Mouse (Mus musculus) embryonic facial prominence, embryonic 11.5 days (tissue): ENCODE measurements around the gene Them7. TPM values are rescaled to one million over a fixed set of nuclear protein-coding genes. Genes with fewer than 3 reads are reported as not detected.

Experiments
- ATAC-seq: fragments of 200-750 bp; cut with Nextera tagmentation; replicated peaks from 2 replicates; pipeline ENCODE4 v1.8.0; 2017; ENCODE audit warnings: low read depth; ENCODE audit not compliant: insufficient number of reproducible peaks, low FRiP score, low TSS enrichment
- DNase-seq: peaks from one replicate; pipeline ENCODE4 v3.0.0-alpha.2; 2015; ENCODE audit warnings: low spot score
- H3K27ac ChIP-seq: fragments of 300-500 bp; sonication (generic); replicated peaks from 2 replicates; pipeline ENCODE4 v1.5.1; 2014; ENCODE audit warnings: mild to moderate bottlenecking, low read depth, low read length, control low read depth
- H3K27me3 ChIP-seq: fragments of 300-500 bp; sonication (generic); 2 replicates; pipeline ENCODE4 v1.6.1; 2014; ENCODE audit warnings: mild to moderate bottlenecking, low read length, moderate library complexity, mixed read lengths; ENCODE audit not compliant: control insufficient read depth, insufficient read depth
- H3K36me3 ChIP-seq: fragments of 300-500 bp; sonication (generic); replicated peaks from 2 replicates; pipeline ENCODE4 v1.6.1; 2014; ENCODE audit warnings: low read depth, mild to moderate bottlenecking, low read length, moderate library complexity, mixed read lengths; ENCODE audit not compliant: control insufficient read depth, insufficient read depth
- H3K4me1 ChIP-seq: fragments of 300-500 bp; sonication (generic); 2 replicates; pipeline ENCODE4 v1.6.1; 2014; ENCODE audit warnings: low read length, mixed read lengths; ENCODE audit not compliant: control insufficient read depth, insufficient read depth
- H3K4me2 ChIP-seq: fragments of 300-500 bp; sonication (generic); 2 replicates; pipeline ENCODE4 v1.6.1; 2014; ENCODE audit warnings: low read depth, mild to moderate bottlenecking, control low read depth, low read length, moderate library complexity
- H3K4me3 ChIP-seq: fragments of 300-500 bp; sonication (generic); 2 replicates; pipeline ENCODE4 v1.5.1; 2014; ENCODE audit warnings: low read depth, low read length, control low read depth
- H3K9ac ChIP-seq: fragments of 300-500 bp; sonication (generic); replicated peaks from 2 replicates; pipeline ENCODE4 v1.6.1; 2014; ENCODE audit warnings: mild to moderate bottlenecking, control low read depth, low read length
- H3K9me3 ChIP-seq: fragments of 300-500 bp; sonication (generic); replicated peaks from 2 replicates; pipeline ENCODE4 v1.6.1; 2016; ENCODE audit warnings: mild to moderate bottlenecking, low read length, inconsistent platforms, mixed read lengths; ENCODE audit not compliant: control insufficient read depth
- WGBS: fragments of 180-500 bp; shearing (Covaris S2); extraction: QIAGEN DNeasy Blood & Tissue Kit; methylation state at CpG from one replicate; pipeline ENCODE4 v1.1.7; 2014; 5-methylcytosine and 5-hydroxymethylcytosine counted together
- polyA plus RNA-seq: library from polyadenylated mRNA; unstranded; fragments of >200 nt; fragmentation: Nextera tagmentation; extraction: Ambion mirVana; gene quantifications from 2 replicates; pipeline ENCODE4 v1.2.1, GENCODE M21; 2014

The Them7 gene
- polyA plus RNA-seq, 1 experiment from 2014 or later = 0.49 TPM

DNA sequence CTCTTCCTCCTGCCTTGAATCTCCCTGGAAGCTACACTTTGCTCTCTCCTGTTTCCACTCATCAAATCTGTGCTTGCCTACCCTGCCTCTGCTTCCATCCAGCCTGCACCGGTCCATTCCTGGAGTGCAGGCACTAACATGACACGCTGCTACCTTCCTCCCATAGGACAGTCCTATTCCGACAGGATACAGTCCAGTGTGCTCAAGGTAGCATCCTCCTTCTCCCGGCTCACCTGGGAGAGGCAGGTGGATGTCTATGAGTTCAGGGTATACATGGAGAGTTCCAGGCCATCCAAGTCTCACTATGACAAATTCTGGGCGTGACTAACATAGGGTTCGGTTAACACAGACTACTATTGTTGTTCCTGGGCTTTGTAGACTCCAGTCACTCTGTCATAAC lies 148.0 kb downstream of the Them7 start:
- H3K4me3 ChIP-seq = no peak overlapping the region
- ATAC-seq (no peak; the same call in 1 of the 2 replicates), DNase-seq (no peak)

DNA sequence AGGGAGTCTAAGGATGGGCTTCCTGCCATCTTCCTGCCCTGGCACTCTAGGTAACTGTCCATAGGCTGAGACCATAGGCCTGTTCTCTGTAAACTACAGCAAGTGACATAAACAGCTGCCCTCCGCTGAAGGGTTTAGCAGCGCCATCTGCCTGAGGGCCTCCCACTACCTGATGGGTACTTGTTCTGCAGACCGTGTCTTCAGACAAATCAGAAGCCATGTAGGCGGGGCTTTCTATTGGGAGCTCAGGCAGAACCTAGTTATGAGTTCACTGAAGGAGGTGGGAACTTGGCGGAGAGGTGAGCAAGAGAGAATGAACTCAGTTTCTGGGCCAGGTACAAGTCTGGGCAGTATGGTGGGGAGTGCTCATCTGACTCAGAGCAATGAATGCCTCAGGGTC lies 148.6 kb downstream of the Them7 start:
- Histone ChIP-seq H3K4me1 (no peaks in the 10 kb centered on the region), H3K27me3 (no peaks in the 10 kb centered on the region), H3K9ac (no peak overlapping the region), H3K27ac (no peak overlapping the region), H3K4me3 (no peak overlapping the region), H3K36me3 (no peaks in the 10 kb centered on the region), H3K4me2 (no peak overlapping the region), H3K9me3 (no peaks in the 10 kb centered on the region)
- WGBS = 80% methylated on average over 5 of the region's 5 CpGs
- DNase-seq (no peak), ATAC-seq (0 out of 2 replicates have a peak, but pooled peaks have one; percentile 8)

More for the DNA sequence above, 148.0 kb downstream of the Them7 start:
- Histone ChIP-seq H3K9ac (no peak overlapping the region), H3K27ac (no peak overlapping the region), H3K4me1 (no peaks in the 10 kb centered on the region), H3K36me3 (no peaks in the 10 kb centered on the region), H3K27me3 (no peaks in the 10 kb centered on the region), H3K4me2 (no peak overlapping the region), H3K9me3 (no peaks in the 10 kb centered on the region)
- WGBS = 87% methylated on average over 6 of the region's 6 CpGs

DNA sequence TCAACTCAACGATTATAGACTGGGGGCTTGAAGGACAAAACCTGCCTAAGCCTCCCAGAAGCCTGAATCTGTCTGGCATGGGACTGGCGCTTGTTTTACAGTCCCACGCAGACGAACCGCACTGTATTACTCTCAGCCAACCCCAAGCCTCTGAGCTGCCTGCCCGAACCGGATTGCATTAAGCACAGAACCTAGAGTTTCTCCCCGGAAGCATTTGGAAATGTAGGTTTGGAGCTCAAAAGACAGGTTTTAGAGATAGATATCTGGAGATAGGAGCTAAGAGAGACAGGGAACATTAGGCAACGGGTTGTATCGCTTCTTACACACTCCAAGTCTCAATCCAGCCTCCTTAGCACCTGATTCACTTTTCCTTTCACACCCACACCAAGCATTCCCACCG lies 149.5 kb downstream of the Them7 start:
- Histone ChIP-seq H3K9me3 (no peaks in the 10 kb centered on the region), H3K9ac (no peak overlapping the region), H3K36me3 (no peaks in the 10 kb centered on the region), H3K4me1 (no peaks in the 10 kb centered on the region), H3K27ac (no peak overlapping the region), H3K27me3 (no peaks in the 10 kb centered on the region), H3K4me3 (no peak overlapping the region), H3K4me2 (no peak overlapping the region)
- WGBS = 89% methylated on average over 11 of the region's 11 CpGs
- no peak for DNase-seq
- ATAC-seq = no peak

DNA sequence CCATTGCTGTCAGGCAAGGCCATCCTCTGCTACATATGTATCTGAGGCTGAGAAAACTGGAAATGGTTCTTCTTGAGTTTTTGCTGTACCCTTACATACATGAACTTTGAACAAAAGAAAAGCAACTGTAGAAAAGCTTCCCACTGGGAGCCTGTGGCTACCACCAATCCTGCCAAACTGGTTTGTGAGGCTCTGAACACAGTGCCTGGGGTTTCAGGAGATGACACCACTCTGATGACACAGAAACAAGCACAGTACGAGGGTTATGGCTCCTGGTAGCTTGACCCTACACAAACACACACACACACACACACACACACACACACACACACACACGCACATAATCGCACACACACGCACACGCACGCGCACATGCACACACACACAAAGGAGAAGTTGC lies 151.1 kb downstream of the Them7 start:
- Histone ChIP-seq H3K4me1 (no peaks in the 10 kb centered on the region), H3K4me2 (no peak overlapping the region), H3K27ac (no peak overlapping the region), H3K9me3 (no peaks in the 10 kb centered on the region), H3K9ac (no peak overlapping the region), H3K4me3 (no peak overlapping the region), H3K27me3 (no peaks in the 10 kb centered on the region), H3K36me3 (no peaks in the 10 kb centered on the region)
- ATAC-seq (no peak), DNase-seq (peak; percentile 18)
- WGBS = 87% methylated on average over 7 of the region's 7 CpGs

DNA sequence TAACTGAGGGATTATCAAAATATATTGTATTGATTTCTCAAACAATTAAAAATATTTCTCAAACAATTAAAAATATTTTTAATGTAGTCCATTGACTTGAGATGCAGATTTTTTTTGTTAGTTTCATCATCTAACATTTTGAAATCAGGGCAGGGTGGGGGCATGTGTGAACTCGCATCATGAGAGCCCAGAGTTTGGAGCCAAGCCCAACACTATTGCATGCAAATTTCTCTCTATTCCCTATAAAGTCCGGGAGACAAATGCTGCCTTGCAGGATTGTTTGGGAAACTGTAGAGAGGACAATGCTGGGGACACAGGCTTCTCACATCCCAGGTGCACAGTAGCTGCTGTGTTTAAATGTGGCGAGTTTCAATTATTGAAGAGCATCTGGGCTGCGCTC lies 151.6 kb downstream of the Them7 start:
- WGBS = 81% methylated on average over 4 of the region's 4 CpGs
- H3K4me2 ChIP-seq = no peak overlapping the region
- DNase-seq (no peak), ATAC-seq (no peak)
- H3K36me3 ChIP-seq = no peaks in the 10 kb centered on the region
- H3K9ac ChIP-seq = no peak overlapping the region
- H3K27ac ChIP-seq = no peak overlapping the region
- no peaks in the 10 kb centered on the region for H3K4me1 ChIP-seq
- no peak overlapping the region for H3K4me3 ChIP-seq
- H3K27me3 ChIP-seq = no peaks in the 10 kb centered on the region
- no peaks in the 10 kb centered on the region for H3K9me3 ChIP-seq

- DNase-seq (no peak), ATAC-seq (no peak)
- no peaks in the 10 kb centered on the region for H3K9me3 ChIP-seq
- no peaks in the 10 kb centered on the region for H3K4me1 ChIP-seq
- no peaks in the 10 kb centered on the region; the same call in 1 of the 2 replicates for H3K36me3 ChIP-seq
- no peak overlapping the region for H3K4me3 ChIP-seq
- no peak overlapping the region for H3K9ac ChIP-seq
- H3K27ac ChIP-seq = no peak overlapping the region
- WGBS = 55% methylated on average over 1 of the region's 1 CpGs
- H3K4me2 ChIP-seq = no peak overlapping the region
- no peaks in the 10 kb centered on the region for H3K27me3 ChIP-seq
Measured at GRCm38 (mm10) chr2:105379682-105380081, 155.6 kb downstream of the Them7 start.

GRCm38 (mm10) chr2:105380757-105381319 lies 156.7 kb downstream of the Them7 start:
- Histone ChIP-seq H3K4me1 (no peaks in the 10 kb centered on the region), H3K4me3 (no peak overlapping the region), H3K36me3 (no peaks in the 10 kb centered on the region; the same call in 1 of the 2 replicates), H3K4me2 (no peak overlapping the region), H3K27ac (no peak overlapping the region), H3K27me3 (no peaks in the 10 kb centered on the region), H3K9me3 (no peaks in the 10 kb centered on the region), H3K9ac (no peak overlapping the region)
- ATAC-seq = no peak
- WGBS = 80% methylated on average over 3 of the region's 3 CpGs
- DNase-seq = no peak

- no peaks in the 10 kb centered on the region for H3K27me3 ChIP-seq
- H3K4me1 ChIP-seq = no peaks in the 10 kb centered on the region
- H3K4me3 ChIP-seq = no peak overlapping the region
- H3K36me3 ChIP-seq = peaks cover 4% of the 10 kb centered on the region; the same call in 1 of the 2 replicates
- no peaks in the 10 kb centered on the region for H3K9me3 ChIP-seq
- no peak overlapping the region for H3K4me2 ChIP-seq
- no peak overlapping the region for H3K27ac ChIP-seq
- WGBS = 90% methylated on average over 8 of the region's 8 CpGs
- ATAC-seq (no peak), DNase-seq (no peak)
- no peak overlapping the region for H3K9ac ChIP-seq
Measured at GRCm38 (mm10) chr2:105383063-105383462, 158.9 kb downstream of the Them7 start.
